Mouse (Mus musculus) limb, embryonic 14.5 days (tissue): ENCODE measurements around the gene Actr3b. TPM values are rescaled to one million over a fixed set of nuclear protein-coding genes. Genes with fewer than 3 reads are reported as not detected.

Experiments
- ATAC-seq: fragments of 200-750 bp; cut with Nextera tagmentation; 2 replicates; pipeline ENCODE4 v1.8.0; 2017; ENCODE audit warnings: low read depth, moderate number of reproducible peaks, moderate TSS enrichment; ENCODE audit not compliant: low FRiP score
- DNase-seq: peaks from one replicate; pipeline ENCODE4 v3.0.0-alpha.2; 2015; ENCODE audit warnings: low spot score
- H3K27ac ChIP-seq: fragments of 300-500 bp; sonication (generic); replicated peaks from 2 replicates; pipeline ENCODE4 v1.5.1; 2014; ENCODE audit warnings: low read depth, mild to moderate bottlenecking, low read length, moderate library complexity, mixed read lengths
- H3K27me3 ChIP-seq: fragments of 300-500 bp; sonication (generic); 2 replicates; pipeline ENCODE4 v1.6.1; 2014; ENCODE audit warnings: low read length, mixed read lengths; ENCODE audit not compliant: control insufficient read depth, insufficient read depth
- H3K36me3 ChIP-seq: fragments of 300-500 bp; sonication (generic); 2 replicates; pipeline ENCODE4 v1.6.1; 2014; ENCODE audit warnings: mild to moderate bottlenecking, low read length, moderate library complexity, mixed read lengths; ENCODE audit not compliant: control insufficient read depth, insufficient read depth
- H3K4me1 ChIP-seq: fragments of 300-500 bp; sonication (generic); 2 replicates; pipeline ENCODE4 v1.6.1; 2014; ENCODE audit warnings: antibody characterized with exemption, low read length, mixed read lengths; ENCODE audit not compliant: control insufficient read depth, insufficient read depth
- H3K4me2 ChIP-seq: fragments of 300-500 bp; sonication (generic); replicated peaks from 2 replicates; pipeline ENCODE4 v1.6.1; 2014; ENCODE audit warnings: low read depth, mild to moderate bottlenecking, low read length, moderate library complexity; ENCODE audit not compliant: severe bottlenecking
- H3K4me3 ChIP-seq: fragments of 300-500 bp; sonication (generic); replicated peaks from 2 replicates; pipeline ENCODE4 v1.5.1; 2014; ENCODE audit warnings: low read length
- H3K9ac ChIP-seq: fragments of 300-500 bp; sonication (generic); 2 replicates; pipeline ENCODE4 v1.6.1; 2014; ENCODE audit warnings: mild to moderate bottlenecking, low read depth, low read length, moderate library complexity; ENCODE audit not compliant: severe bottlenecking
- H3K9me3 ChIP-seq: fragments of 300-500 bp; sonication (generic); 2 replicates; pipeline ENCODE4 v1.6.1; 2016; ENCODE audit warnings: low read length; ENCODE audit not compliant: control insufficient read depth
- POLR2A ChIP-seq: fragments of 200-500 bp; IDR thresholded peaks from 2 replicates; pipeline ENCODE4 v1.8.0; 2012; ENCODE audit warnings: inconsistent platforms, mild to moderate bottlenecking, moderate library complexity, borderline replicate concordance; ENCODE audit not compliant: insufficient read depth, insufficient read length; ENCODE audit errors: extremely low read depth
- WGBS: fragments of 180-500 bp; shearing (Covaris S2); extraction: QIAGEN DNeasy Blood & Tissue Kit; methylation state at CpG from one replicate; pipeline ENCODE4 v1.1.7; 2014; 5-methylcytosine and 5-hydroxymethylcytosine counted together
- polyA plus RNA-seq, 2 experiments: library from polyadenylated mRNA; depleted of rRNA in 1 of 2; stranded (reverse) in 1 of 2; unstranded in 1 of 2; fragments of >200 nt; fragmentation: Nextera tagmentation in 1 of 2; extraction: Ambion mirVana in 1 of 2; gene quantifications; 2 replicates each; pipeline versions ENCODE4 v1.2.1 to v1.2.3; 2012 to 2014

Gene Actr3b
- polyA plus RNA-seq, 2 experiments: 2.3 to 4.6 TPM

DNA sequence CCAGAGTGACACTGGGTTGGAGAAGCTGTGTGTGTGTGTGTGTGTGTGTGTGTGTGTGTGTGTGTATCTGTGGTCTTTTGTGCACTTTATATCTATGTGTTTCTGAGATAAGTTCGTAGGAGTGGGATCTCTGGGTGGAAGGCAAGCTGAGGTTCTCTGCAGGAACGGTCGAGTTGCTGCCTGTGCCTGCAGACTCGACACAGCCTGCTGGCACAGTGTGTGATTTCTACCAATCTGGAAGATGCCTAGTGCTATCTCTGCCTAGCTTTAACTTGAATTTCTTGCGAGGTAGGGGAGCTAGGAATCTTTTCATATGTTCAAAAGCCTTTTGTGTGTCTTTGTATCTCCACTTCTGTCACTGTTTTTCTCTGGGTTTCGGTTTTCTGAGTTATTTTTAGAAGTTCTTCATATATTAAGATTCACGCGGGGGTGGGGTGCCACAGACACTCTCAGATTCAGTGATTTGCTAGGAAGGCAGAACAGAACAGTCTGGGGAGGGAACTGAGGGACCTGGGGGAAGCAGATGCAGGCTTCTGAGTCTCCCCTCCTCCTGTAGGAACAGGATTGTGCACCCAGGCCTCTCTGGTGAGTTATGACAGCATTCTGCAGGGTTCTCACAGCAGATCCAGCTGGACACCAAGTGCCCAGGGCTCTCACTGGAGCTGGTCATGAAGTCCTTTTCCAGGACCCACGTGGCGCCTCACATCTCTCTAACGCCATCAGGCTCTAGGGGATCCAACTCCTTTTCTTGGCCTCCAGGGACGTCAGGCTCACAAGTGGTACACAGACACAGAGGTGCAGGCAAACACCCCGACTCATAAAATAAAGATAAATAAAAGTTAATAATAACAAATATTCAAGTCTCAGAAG is 14.4 kb downstream of the Actr3b start:
- DNase-seq: no peak
- H3K4me2 ChIP-seq: no peak overlapping the region
- no peaks in the 10 kb centered on the region for H3K4me1 ChIP-seq
- no peaks in the 10 kb centered on the region for H3K27me3 ChIP-seq
- TF ChIP-seq POLR2A: no peak
- H3K9ac ChIP-seq: no peak overlapping the region
- H3K27ac ChIP-seq: no peak overlapping the region
- no peak for ATAC-seq
- 73% methylated on average over 13 of the region's 13 CpGs for WGBS
- H3K9me3 ChIP-seq: no peaks in the 10 kb centered on the region; the same call in 1 of the 2 replicates
- H3K36me3 ChIP-seq: no peaks in the 10 kb centered on the region
- no peak overlapping the region for H3K4me3 ChIP-seq

DNA sequence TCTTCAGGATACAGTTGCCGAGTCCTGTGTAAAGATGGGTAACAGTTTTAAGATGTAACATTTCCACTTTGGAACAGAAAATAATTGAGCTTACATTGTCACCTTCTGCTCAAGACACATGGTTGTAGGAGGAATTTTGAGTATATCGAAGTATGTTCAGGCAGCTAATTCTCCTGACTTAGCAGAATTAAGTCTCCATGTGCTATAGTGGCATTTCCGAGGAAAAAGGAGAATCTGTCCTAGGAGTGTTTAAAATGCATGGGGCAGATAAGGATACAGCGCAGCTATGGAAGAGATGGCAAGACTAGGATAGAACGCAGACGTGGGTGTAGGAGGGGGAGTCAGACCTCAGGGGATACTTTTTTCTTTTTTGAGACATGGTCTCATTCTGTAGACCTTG is 31.8 kb downstream of the Actr3b start:
- no peak overlapping the region for H3K4me2 ChIP-seq
- DNase-seq (no peak), ATAC-seq (no peak)
- no peak overlapping the region for H3K27ac ChIP-seq
- no peak for TF ChIP-seq POLR2A
- no peaks in the 10 kb centered on the region for H3K9me3 ChIP-seq
- no peak overlapping the region for H3K9ac ChIP-seq
- H3K27me3 ChIP-seq: no peaks in the 10 kb centered on the region
- no peak overlapping the region for H3K4me3 ChIP-seq
- WGBS: 90% methylated on average over 6 of the region's 6 CpGs
- no peaks in the 10 kb centered on the region for H3K4me1 ChIP-seq
- no peaks in the 10 kb centered on the region for H3K36me3 ChIP-seq

DNA sequence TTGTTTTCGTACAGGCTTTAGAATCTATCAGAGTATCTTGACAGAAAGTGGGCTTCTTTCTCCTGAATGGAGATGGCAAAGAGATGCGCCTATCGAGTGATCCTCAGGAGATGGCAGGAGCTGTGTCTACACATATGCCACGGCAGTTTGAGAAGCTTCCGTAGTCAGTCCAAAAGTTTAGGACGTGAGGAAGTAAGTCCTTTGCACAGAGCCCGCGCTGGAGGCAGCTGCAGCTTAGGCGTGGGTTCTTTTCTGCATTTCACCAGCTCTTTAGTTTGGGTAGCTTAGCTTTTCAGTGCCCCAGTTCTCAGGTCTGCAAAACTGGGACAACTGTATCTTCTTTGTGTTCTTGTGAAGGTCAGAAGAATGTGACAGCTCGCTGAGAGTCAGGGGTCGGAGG is 38.0 kb downstream of the Actr3b start:
- WGBS: 85% methylated on average over 11 of the region's 11 CpGs
- Histone ChIP-seq H3K27me3 (no peaks in the 10 kb centered on the region), H3K4me1 (no peaks in the 10 kb centered on the region), H3K9ac (no peak overlapping the region), H3K4me3 (no peak overlapping the region), H3K4me2 (no peak overlapping the region), H3K27ac (no peak overlapping the region), H3K9me3 (no peaks in the 10 kb centered on the region), H3K36me3 (no peaks in the 10 kb centered on the region)
- ATAC-seq (no peak), DNase-seq (no peak)
- no peak for TF ChIP-seq POLR2A

DNA sequence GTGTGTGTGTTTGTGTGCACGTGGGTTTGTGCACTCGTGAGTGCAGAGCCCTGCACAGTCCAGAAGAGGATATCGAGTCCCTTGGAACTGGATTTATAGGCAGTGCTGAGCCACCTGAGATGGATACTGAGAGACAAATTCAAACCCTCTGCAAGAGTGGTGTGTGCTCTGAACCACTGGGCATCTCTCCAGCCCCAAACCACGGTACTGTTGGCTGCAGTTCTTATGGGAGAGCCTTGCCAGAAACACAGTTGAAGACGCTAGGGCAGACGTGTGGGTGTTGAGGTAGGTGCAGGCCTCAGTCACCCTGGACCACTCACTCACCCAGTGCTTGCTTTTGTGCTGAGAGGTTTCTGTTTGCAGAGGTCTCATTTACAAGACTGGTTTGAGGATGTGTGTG is 41.1 kb downstream of the Actr3b start:
- Histone ChIP-seq H3K4me2 (no peak overlapping the region), H3K9me3 (no peaks in the 10 kb centered on the region), H3K4me3 (no peak overlapping the region), H3K27me3 (no peaks in the 10 kb centered on the region), H3K36me3 (no peaks in the 10 kb centered on the region), H3K9ac (no peak overlapping the region), H3K27ac (no peak overlapping the region), H3K4me1 (no peaks in the 10 kb centered on the region)
- no peak for DNase-seq
- 60% methylated on average over 6 of the region's 6 CpGs for WGBS
- no peak for ATAC-seq
- no peak for TF ChIP-seq POLR2A

DNA sequence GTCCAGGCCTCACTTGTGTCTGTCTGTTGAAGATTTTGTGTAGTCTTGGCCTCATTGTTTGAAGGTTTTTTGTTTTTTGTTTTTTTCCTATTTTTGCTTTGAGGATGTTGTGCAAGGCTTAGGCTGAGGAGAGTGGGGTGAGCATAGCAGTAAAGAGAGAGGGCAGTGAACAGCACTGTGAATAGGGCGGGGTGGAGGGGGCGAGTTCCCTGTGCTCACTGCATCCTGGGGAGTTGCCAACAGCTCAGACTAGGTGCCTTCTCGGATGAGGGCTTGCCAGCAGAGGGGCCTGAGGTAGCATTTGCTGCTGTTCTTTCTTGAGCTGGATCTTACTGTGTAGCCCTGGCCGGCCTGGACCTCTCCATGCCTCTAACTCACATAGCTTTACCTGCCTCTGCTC is 41.9 kb downstream of the Actr3b start:
- no peak for TF ChIP-seq POLR2A
- ATAC-seq (no peak), DNase-seq (no peak)
- Histone ChIP-seq H3K9ac (no peak overlapping the region), H3K27me3 (no peaks in the 10 kb centered on the region), H3K27ac (no peak overlapping the region), H3K36me3 (no peaks in the 10 kb centered on the region), H3K4me1 (no peaks in the 10 kb centered on the region), H3K4me3 (no peak overlapping the region), H3K9me3 (no peaks in the 10 kb centered on the region), H3K4me2 (no peak overlapping the region)
- whole genome bisulfite sequencing: 63% methylated on average over 4 of the region's 4 CpGs

DNA sequence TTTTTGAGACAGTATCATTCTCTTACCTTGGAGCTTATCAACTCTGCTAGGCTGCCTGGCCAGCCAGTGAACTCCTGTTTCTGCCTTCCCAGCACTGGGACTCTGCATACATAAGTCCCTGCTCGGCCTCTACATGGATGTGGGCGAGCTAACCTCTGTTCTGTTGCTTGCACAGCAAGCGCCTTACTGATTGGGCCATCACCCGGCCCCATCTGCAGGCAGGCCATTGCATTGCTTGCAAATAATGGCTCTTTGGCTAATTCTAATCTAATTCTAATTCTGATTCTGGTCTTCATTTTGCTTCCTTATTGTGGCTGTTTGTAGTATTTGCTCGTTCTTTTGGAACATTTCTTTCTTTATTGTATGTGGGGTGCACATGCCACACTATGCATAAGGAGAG is 44.8 kb downstream of the Actr3b start:
- TF ChIP-seq POLR2A: no peak
- WGBS: 78% methylated on average over 5 of the region's 5 CpGs
- Histone ChIP-seq H3K9ac (no peak overlapping the region), H3K27ac (no peak overlapping the region), H3K36me3 (no peaks in the 10 kb centered on the region), H3K4me1 (no peaks in the 10 kb centered on the region), H3K27me3 (no peaks in the 10 kb centered on the region), H3K9me3 (no peaks in the 10 kb centered on the region), H3K4me2 (no peak overlapping the region), H3K4me3 (no peak overlapping the region)
- ATAC-seq (no peak), DNase-seq (no peak)
